Mouse (Mus musculus): ENCODE results near the gene Aoc2. TPM values are rescaled to one million over a fixed set of nuclear protein-coding genes. Genes with fewer than 3 reads are reported as not detected.

The Aoc2 gene
- polyA plus RNA-seq, 1 experiment = 2.9 TPM

- Histone ChIP-seq H3K36me3 (replicated peaks; ENCODE audit: low read length) (peaks cover 16% of the 10 kb centered on the region), H3K27me3 (replicated peaks) (peaks cover 15% of the 10 kb centered on the region), H3K4me3 (replicated peaks) (no peak overlapping the region), H3K9me3 (no peaks in the 10 kb centered on the region), H3K4me1 (peaks cover 34% of the 10 kb centered on the region)
- TF ChIP-seq GATA1 (IDR thresholded peaks at IDR 0.05; ENCODE audit: borderline replicate concordance, low read length) (no peak), FLI1 (IDR thresholded peaks at IDR 0.05; ENCODE audit: low read length) (no peak)
Observed at GRCm38 (mm10) chr11:101332537-101332936, 7.7 kb downstream of the Aoc2 start.

- no peak for TF ChIP-seq FLI1 (IDR thresholded peaks at IDR 0.05; ENCODE audit: low read length)
Observed at GRCm38 (mm10) chr11:101334023-101334422, 9.2 kb downstream of the Aoc2 start.

GRCm38 (mm10) chr11:101334516-101334915 lies 9.7 kb downstream of the Aoc2 start:
- TF ChIP-seq GATA1 (IDR thresholded peaks at IDR 0.05; ENCODE audit: borderline replicate concordance, low read length) = no peak
- TF ChIP-seq FLI1 (IDR thresholded peaks at IDR 0.05; ENCODE audit: low read length) = no peak
- Histone ChIP-seq H3K9me3 (no peaks in the 10 kb centered on the region), H3K36me3 (replicated peaks; ENCODE audit: low read length) (no peaks in the 10 kb centered on the region), H3K4me3 (replicated peaks) (no peak overlapping the region), H3K4me1 (peaks cover 36% of the 10 kb centered on the region), H3K27me3 (replicated peaks) (peaks cover 16% of the 10 kb centered on the region)

More at GRCm38 (mm10) chr11:101334023-101334422, 9.2 kb downstream of the Aoc2 start:
- Histone ChIP-seq H3K9me3 (no peaks in the 10 kb centered on the region), H3K4me1 (peaks cover 38% of the 10 kb centered on the region), H3K27me3 (replicated peaks) (peaks cover 16% of the 10 kb centered on the region), H3K36me3 (replicated peaks; ENCODE audit: low read length) (peaks cover 3% of the 10 kb centered on the region), H3K4me3 (replicated peaks) (no peak overlapping the region)

- Histone ChIP-seq H3K36me3 (replicated peaks; ENCODE audit: low read length) (no peaks in the 10 kb centered on the region), H3K4me1 (peaks cover 36% of the 10 kb centered on the region), H3K9me3 (no peaks in the 10 kb centered on the region), H3K4me3 (replicated peaks) (no peak overlapping the region), H3K27me3 (replicated peaks) (peaks cover 16% of the 10 kb centered on the region)
- TF ChIP-seq GATA1 (IDR thresholded peaks at IDR 0.05; ENCODE audit: borderline replicate concordance, low read length) (no peak), FLI1 (IDR thresholded peaks at IDR 0.05; ENCODE audit: low read length) (no peak)
Observed at GRCm38 (mm10) chr11:101335685-101336084, 10.8 kb downstream of the Aoc2 start.

GRCm38 (mm10) chr11:101338123-101338760 lies 13.4 kb downstream of the Aoc2 start:
- TF ChIP-seq GATA1 (IDR thresholded peaks at IDR 0.05; ENCODE audit: borderline replicate concordance, low read length) (no peak), FLI1 (IDR thresholded peaks at IDR 0.05; ENCODE audit: low read length) (no peak)
- H3K4me3 ChIP-seq (replicated peaks) = peak overlapping the region; percentile 83
- H3K27me3 ChIP-seq (replicated peaks) = peaks cover 17% of the 10 kb centered on the region
- H3K4me1 ChIP-seq = peaks cover 36% of the 10 kb centered on the region
- no peaks in the 10 kb centered on the region for H3K36me3 ChIP-seq (replicated peaks; ENCODE audit: low read length)
- H3K9me3 ChIP-seq = no peaks in the 10 kb centered on the region

- H3K9me3 ChIP-seq = peaks cover 8% of the 10 kb centered on the region
- no peak for TF ChIP-seq GATA1 (IDR thresholded peaks at IDR 0.05; ENCODE audit: borderline replicate concordance, low read length)
- TF ChIP-seq FLI1 (IDR thresholded peaks at IDR 0.05; ENCODE audit: low read length) = no peak
Observed at GRCm38 (mm10) chr11:101347083-101347775, 22.4 kb downstream of the Aoc2 start.

GRCm38 (mm10) chr11:101348774-101349173 lies 23.9 kb downstream of the Aoc2 start:
- Histone ChIP-seq H3K4me3 (replicated peaks) (no peak overlapping the region), H3K4me1 (peaks cover 2% of the 10 kb centered on the region), H3K9me3 (peaks cover 8% of the 10 kb centered on the region), H3K27me3 (replicated peaks) (peaks cover 29% of the 10 kb centered on the region), H3K36me3 (replicated peaks; ENCODE audit: low read length) (no peaks in the 10 kb centered on the region)
- TF ChIP-seq FLI1 (IDR thresholded peaks at IDR 0.05; ENCODE audit: low read length) (no peak), GATA1 (IDR thresholded peaks at IDR 0.05; ENCODE audit: borderline replicate concordance, low read length) (no peak)

More at GRCm38 (mm10) chr11:101347083-101347775, 22.4 kb downstream of the Aoc2 start:
- H3K27me3 ChIP-seq (replicated peaks) = peaks cover 30% of the 10 kb centered on the region
- peaks cover 8% of the 10 kb centered on the region for H3K4me1 ChIP-seq
- H3K4me3 ChIP-seq (replicated peaks) = no peak overlapping the region
- H3K36me3 ChIP-seq (replicated peaks; ENCODE audit: low read length) = no peaks in the 10 kb centered on the region

- H3K9me3 ChIP-seq = peaks cover 8% of the 10 kb centered on the region
- peaks cover 34% of the 10 kb centered on the region for H3K27me3 ChIP-seq (replicated peaks)
- no peak for TF ChIP-seq GATA1 (IDR thresholded peaks at IDR 0.05; ENCODE audit: borderline replicate concordance, low read length)
- no peak for TF ChIP-seq FLI1 (IDR thresholded peaks at IDR 0.05; ENCODE audit: low read length)
- H3K4me1 ChIP-seq = no peaks in the 10 kb centered on the region
- H3K36me3 ChIP-seq (replicated peaks; ENCODE audit: low read length) = no peaks in the 10 kb centered on the region
- H3K4me3 ChIP-seq (replicated peaks) = no peak overlapping the region
Observed at GRCm38 (mm10) chr11:101349216-101349615, 24.4 kb downstream of the Aoc2 start.

- Histone ChIP-seq H3K4me3 (replicated peaks) (no peak overlapping the region), H3K36me3 (replicated peaks; ENCODE audit: low read length) (no peaks in the 10 kb centered on the region), H3K9me3 (peaks cover 8% of the 10 kb centered on the region), H3K27me3 (replicated peaks) (peaks cover 38% of the 10 kb centered on the region), H3K4me1 (no peaks in the 10 kb centered on the region)
- TF ChIP-seq GATA1 (IDR thresholded peaks at IDR 0.05; ENCODE audit: borderline replicate concordance, low read length) (no peak), FLI1 (IDR thresholded peaks at IDR 0.05; ENCODE audit: low read length) (no peak)
Observed at GRCm38 (mm10) chr11:101351100-101351720, 26.3 kb downstream of the Aoc2 start.

GRCm38 (mm10) chr11:101351721-101352111 lies 26.9 kb downstream of the Aoc2 start:
- TF ChIP-seq GATA1 (IDR thresholded peaks at IDR 0.05; ENCODE audit: borderline replicate concordance, low read length) = no peak
- no peak for TF ChIP-seq FLI1 (IDR thresholded peaks at IDR 0.05; ENCODE audit: low read length)
- no peak overlapping the region for H3K4me3 ChIP-seq (replicated peaks)
- H3K27me3 ChIP-seq (replicated peaks) = peaks cover 38% of the 10 kb centered on the region
- no peaks in the 10 kb centered on the region for H3K4me1 ChIP-seq
- peaks cover 8% of the 10 kb centered on the region for H3K9me3 ChIP-seq
- no peaks in the 10 kb centered on the region for H3K36me3 ChIP-seq (replicated peaks; ENCODE audit: low read length)
